Mouse (Mus musculus) testis, adult 2 months (tissue): ENCODE results near the gene Gm20388.

Source experiments
- CTCF ChIP-seq: fragments of 200-500 bp; IDR thresholded peaks from 2 replicates; pipeline ENCODE4 v1.5.1; 2012; ENCODE audit warnings: low read depth, mild to moderate bottlenecking, inconsistent platforms, low read length, moderate library complexity; ENCODE audit not compliant: control insufficient read depth, insufficient read depth, insufficient replicate concordance
- POLR2A ChIP-seq: fragments of 200-500 bp; IDR thresholded peaks from 2 replicates; pipeline ENCODE4 v1.6.1; 2012; ENCODE audit warnings: low read depth, mild to moderate bottlenecking, inconsistent platforms, low read length, moderate library complexity; ENCODE audit not compliant: control insufficient read depth

DNA sequence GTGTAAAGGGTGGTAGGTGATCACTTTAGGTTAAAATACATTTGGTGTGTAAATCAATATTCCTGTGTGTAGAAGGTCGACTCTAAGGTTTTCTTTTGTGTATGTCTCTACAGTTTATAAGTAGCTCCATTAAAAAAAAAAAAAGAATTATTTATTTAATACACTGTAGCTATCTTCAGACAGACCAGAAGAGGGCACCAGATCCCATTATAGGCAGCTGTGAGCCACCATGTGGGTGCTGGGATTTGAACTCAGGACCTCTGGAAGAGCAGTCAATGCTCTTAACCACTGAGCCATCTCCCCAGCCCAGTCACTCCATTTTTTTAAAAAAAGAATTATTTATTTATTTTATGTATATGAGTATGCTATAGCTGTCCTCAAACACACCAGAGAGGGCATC is 3197.4 kb downstream of the Gm20388 start:
- no peak for TF ChIP-seq CTCF
- no peak for TF ChIP-seq POLR2A
